Mouse (Mus musculus) layer of hippocampus, postnatal 10 days (tissue): ENCODE measurements at regions not wholly inside any gene's neighbourhood (a gene's known extent, or its start where the extent isn't known, plus 50 kb on each side); places are given as distances from the start of the nearest gene placed in this dataset.

ENCODE experiments used
- DNase-seq, 2 experiments: peaks; one replicate each; pipeline ENCODE4 v3.0.0; 2021; ENCODE audit warnings: low spot score in 2 of 2

DNA sequence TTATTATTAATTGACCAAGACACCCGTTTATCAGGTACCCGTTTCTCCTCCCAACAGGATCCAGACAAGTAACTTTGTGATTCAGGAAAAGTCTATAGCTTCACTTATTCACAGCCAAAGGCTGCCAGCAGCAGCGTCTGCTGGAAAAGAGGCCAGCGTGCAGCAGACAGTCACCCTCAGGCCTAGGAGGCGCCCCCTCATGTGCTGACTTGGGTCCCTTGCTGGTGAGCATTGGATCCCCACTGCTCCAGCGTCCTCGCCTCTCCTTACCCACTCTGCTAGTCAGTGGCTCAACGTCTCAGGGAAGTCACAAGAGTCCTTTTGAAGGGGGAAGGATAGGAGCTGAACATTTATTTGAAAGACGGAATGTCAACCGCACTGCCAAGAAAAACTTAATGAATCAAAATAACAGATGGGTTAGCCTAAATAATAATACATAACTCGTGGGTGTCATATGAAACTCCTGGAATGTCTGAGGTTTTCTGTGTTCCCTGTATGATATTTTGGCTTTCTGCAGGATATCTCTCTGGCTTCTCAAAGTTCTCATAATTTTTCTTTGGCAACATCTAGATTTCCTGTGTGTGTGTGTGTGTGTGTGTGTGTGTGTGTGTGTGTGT is 256.6 kb upstream of the Fn1 start:
- no peak for DNase-seq

DNA sequence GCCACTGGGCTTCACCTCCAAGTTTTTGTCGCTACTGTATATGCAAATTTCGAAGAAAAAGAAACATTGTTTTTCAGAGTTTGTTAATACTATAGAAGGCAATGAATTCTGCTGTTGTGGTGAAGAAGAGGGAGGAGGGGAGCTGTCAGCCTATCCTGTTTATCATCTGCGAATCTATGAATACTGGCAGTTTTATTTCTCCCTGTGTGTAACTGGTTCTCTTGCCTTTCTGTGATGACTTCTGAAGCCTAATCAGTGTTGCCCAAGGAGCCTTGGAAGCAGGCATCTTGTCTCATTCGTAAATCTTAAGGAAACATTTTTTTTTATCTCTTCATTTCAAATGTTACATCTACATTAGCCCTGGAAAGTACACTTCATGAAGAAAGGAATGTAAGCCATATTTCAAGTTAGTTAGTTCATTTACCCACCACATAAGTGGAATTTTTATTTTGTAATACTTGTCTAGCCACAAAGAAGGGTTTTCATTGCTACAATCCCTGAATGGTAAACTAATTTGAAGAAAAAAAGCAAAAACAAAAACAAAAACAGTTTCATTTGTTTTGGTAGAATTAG is 251.5 kb upstream of the Fn1 start:
- no peak for DNase-seq

DNA sequence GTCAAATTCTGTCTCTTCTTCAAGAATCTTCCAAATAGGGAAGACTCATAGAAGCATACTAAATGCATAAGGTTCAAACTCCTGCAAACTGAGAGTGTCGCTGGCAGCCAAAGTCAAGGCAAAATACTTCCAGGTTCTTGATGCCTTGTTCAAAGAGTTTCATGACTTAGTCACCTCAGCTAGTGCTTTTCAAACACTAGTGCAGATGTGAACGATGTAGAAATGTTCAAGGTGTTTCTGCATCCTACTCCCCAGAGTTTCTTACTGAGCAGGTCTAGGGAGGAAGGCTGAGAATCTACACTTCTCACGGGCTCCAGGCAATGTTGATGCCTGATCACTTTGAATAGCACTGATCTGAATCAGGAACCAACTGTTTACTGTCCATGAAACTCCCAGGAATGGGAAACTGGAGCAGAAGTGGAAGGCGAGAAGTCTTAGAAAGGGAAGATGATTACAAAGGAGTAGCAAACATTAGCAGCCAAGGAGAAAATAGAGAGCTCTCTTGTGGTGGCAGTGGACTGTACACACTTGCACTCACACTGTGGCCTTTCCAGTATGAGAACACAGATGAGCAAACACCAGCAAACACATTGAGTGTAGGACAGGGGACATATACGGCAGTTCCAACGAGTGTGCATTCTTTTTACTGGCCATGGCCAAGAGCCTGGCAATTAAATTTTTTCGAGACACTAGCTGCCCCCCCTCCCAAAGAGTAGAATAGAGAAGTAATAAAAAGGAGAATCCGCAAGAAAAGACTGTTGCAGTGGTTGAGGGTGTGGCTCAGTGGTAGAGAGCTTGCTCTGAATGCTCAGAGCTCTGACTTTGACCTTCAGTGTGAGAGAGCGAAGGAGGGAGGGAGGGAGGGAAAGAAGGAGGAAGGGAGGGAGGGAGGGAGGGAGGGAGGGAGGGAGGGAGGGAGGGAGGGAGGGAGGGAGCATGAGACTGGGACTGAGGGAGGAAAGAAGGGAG is 247.4 kb upstream of the Fn1 start:
- DNase-seq = no peak

DNA sequence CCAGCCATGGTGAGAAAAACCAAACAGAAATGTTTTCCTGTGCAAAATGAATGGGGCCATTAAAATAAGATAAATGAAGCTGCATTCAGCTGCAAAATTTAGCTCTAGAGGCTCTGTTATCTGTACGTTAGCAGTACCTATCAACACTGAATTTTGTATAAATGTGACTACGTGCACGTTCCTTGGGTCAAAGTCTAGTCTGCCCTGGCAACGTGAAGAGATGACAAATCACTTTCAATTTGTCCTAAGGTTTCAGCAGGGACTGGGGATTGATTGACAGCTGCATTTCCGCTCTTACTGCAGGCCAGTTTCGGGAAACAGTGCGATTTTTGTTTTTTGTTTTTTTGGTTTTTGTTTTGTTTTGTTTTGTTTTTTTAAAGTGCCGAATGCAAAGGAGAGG is 246.1 kb upstream of the Fn1 start:
- DNase-seq = no peak

DNA sequence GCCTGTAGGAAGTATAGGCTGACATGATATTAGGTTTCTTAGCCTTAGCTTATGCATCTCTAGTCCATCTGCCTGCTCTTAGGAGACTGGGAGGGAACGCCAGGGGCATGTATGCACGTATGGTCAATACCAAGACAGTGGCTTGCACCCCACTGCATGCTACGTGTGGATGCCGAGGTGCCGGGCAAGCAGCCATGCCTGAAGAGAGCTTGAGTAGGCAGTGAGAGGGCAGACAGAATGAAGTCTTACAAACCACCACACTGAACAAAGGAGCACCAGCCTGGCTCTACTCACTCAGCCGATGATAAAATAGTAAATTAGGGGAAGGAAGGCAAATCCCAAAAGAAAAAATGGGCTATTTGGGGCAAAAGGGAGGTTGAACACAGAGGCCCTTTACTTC is 245.2 kb upstream of the Fn1 start:
- DNase-seq = peak; percentile 20 to 34

DNA sequence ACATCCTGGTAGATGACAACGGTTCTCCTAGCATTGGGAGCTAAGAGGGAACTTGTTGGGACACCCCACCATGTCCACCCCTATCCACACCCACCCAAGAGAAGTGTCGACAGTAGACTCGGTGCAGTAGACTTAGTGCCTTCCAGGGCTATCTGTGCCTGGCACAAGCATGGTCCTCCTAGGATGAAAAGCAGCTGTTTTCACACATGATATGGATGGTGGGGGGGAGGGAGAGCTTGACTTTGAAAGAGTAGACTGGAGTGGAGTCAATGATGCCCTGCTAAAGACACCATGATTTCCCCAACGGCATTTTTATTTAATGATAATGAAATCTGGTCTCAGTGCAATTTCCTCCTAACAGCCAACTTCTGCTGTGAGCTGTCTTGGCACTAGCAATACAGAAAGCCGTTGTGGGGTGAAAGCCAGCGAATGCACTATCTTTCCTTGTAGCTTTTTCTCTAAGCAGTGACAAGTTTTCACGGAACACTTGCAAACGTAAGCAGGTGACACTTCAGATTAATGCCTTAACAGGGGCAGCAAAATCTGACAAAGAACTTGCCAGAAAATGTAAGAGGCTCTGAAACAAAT is 244.6 kb upstream of the Fn1 start:
- DNase-seq = peak; percentile 13 to 26

DNA sequence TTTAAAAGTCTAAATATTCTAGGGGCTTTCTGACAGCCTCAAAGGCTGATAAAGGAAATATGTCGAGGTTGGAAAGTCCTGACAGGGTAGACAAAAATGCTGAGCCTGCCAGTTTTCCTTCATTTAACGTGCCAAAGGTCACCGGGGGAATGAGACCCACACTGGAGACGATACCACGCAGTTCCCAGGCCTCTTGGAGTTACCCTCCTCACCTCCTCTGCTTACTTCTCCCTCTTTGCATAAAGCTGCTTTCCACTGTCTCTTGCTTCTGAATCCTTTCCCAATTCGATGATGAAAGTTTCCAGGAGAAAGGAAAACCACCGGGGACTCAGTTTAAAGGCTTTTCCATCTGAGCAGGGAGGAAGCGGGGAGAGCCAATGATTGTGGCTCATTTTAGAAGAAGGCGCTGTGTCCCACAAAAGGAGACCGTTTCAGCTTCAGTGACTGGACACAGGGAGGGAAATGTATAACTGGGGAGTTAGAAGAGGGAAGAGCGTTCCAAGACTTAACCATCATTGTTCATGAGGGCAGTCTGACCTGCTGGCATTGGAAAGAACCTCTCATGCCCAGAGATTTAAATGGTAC is 243.2 kb upstream of the Fn1 start:
- DNase-seq = no peak

DNA sequence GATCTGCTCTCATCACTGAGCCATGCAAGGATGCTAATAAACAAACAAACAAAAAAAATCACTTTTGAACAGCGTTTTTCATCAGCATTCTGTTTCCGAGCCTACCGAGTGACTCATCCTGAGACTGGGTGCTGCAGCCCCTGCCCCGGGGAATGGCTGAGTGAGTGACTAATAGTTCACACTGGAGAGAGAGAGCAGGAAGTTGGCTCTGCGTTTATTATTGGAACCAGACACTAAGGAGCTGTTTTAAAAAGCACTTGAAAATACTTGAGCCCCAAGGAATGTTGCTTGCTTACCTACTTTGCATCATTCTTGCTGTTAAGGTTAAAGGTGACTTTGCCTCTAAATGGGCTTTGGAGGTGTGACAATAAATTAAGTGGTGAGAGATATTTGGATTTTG is 240.6 kb upstream of the Fn1 start:
- DNase-seq = no peak

DNA sequence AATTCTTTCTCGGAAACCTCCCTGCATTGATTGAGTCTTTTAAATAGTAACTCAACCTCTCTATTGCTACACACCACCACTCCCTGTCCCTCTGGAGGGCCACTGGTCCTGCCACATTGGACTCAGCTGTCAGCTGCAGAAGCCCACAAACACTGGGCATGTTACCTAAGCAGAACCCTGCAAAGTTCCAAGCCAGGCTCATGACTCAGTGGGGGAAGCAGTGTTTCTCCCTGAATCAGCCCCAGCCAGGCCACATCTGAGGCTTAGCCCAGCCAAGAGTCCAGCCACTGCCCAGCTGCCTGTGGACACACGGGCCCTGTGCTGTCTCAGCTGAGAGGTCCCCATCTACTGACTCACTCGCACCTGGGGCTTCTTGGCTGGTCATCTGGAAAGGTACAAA is 234.8 kb upstream of the Fn1 start:
- DNase-seq = no peak

DNA sequence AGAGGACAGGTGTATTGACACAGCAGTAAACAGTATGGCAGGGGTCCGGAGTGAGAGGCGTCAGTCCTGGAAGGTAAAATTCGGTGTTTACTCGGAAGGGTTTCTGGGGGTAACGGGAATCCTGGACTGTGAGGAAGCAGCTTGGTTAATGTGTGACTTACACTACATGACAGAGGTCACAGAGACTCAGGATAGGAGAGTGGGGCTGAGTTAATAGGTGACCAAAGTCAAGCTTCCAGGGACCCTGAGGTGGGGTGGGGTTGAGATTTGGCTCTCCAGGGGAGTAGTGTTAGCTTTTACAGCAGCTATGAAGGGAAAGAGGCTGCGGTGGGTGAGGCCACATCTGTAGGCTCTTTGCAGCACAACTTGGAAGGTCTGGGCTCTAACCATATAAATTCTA is 233.9 kb upstream of the Fn1 start:
- no peak for DNase-seq

DNA sequence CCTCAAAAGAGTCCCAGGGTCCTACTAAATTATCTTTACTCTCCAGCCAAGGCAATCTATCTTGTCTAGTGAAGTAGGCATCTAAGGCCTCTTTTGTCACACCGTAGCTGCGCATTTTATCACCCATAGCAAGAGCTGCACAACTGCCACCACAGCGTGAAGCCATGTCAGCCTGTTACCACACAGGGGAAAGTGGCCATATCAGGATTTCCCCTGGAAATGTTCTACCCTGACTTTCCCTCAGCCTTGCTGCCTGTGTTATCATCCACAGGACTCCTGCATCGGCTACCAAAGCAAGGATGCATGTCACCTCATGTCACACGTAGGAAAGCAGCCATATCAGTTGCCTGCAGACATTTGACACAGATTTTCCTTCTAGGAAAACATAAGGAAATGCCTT is 233.2 kb upstream of the Fn1 start:
- no peak for DNase-seq

DNA sequence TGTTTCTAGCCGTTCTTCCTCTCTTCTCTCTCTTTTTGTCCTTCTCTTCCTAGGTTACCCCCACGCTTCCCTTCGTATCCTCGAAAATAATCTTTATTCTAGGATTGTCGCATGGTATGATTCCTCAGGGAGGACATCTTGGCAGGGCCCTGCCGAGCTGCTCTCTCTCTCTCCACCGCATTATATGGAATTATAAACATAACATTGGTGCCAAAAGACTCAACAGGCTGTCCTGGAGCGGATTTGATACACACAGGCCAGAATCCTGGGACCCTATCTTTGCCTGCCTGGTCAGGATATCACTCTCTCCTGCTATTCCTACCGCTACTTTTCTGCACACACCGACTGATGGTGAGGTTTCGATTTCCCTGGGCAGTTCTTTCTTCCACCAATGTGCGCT is 228.9 kb upstream of the Fn1 start:
- no peak for DNase-seq

DNA sequence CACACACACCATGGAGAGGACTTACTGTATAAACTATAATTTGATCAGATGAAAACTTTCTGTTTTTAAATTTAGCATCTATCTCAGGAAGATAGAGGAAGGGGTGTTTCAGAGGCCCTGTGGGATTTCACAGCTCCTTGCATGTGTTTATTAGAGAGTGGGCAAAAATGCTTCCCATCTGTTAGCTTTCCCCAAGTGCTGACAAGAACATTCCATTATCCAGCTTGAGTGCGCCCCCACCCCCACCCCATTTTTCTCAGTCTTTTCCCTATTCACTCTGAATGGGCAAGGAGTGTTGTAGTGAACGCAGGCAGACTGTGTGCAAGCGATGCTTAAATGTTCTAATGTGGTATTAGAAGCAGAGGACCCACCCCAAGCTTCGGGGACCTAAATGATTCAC is 228.2 kb upstream of the Fn1 start:
- DNase-seq = no peak

DNA sequence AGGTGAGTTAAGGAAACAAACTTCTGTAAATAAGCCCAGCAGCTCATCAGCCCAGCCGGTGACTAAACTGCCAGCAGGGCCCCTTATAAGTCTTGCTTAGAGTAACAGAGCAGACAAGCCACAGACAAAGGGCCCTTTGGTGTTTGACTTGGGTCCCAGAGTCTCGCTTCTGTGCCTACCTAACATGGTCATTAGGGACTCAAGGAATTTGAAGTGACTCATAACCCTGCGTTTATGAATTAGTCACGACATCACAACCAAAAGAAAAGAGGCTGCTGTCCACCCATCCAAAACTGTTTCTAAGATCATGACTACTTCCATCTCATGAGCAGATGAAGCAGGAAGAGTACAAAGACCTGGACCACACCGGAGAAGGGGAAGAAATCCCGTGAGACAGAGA is 227.5 kb upstream of the Fn1 start:
- no peak for DNase-seq

DNA sequence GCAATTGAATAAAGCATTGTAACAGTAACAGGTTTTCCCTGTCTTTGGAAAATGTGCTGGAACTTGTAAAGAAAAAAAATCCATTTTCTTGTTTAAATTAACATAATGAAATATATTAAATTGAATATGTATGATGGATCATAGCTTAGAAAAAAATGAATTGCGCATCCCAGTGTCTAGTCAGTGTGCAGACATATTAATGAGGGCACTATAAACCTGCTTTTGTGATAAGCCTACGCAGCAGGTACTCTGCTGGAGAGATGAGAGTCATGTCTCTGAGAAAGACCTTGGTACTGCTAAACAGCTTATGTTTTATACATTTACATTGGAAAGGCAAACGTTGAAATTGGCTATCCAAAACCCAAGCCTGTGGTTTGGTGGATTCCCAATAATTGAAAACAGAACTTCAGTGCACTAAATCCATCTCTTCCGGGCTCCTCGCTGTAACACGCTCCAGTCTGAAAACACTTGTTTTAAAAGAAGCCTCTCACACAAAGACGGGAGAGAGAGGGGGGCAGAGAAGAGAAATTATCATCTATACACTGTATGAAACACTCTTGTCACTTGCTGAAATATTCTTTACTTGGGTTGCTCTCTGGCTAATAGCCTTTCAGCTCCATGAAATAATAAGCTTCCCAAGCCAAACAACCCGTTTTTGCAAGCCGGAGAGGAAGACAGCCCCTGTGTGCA is 223.9 kb upstream of the Fn1 start:
- no peak for DNase-seq

DNA sequence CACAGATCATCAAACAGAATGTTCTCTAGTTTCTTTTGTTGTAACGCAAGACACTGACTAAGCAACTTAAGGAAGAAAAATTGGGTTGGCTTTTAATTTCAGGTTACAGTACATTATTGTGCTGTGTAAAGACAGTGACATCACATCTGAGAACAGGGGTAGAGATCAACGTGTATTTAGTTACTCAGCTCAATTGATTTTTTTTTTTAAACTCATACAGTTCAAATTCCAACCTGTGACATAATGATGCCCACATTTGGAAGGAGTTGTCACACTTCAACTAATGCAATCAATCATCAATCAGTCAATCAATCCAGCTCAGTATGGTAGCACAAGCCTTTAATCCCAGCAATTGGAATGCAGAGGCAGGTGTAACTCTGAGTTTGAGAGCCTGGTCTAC is 221.0 kb upstream of the Fn1 start:
- DNase-seq = no peak

DNA sequence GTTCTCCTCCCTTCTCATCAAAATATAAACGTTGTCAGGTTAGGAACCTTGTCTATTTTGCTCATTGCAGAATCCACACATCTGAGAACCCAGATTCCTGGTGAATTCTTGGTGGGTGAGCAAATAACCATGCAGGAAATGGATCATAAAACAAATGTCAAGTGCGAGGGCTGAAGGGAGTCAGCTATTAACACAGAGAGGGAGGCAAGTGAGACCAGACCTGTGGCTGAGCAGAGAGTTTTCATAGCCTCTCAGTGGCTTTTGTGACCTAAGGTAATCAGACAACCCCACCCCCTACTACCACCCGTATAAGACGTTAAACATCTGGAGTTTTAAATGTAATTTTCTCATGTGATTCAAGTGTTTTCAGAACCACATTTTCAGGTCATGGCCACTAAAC is 212.7 kb upstream of the Fn1 start:
- no peak for DNase-seq

DNA sequence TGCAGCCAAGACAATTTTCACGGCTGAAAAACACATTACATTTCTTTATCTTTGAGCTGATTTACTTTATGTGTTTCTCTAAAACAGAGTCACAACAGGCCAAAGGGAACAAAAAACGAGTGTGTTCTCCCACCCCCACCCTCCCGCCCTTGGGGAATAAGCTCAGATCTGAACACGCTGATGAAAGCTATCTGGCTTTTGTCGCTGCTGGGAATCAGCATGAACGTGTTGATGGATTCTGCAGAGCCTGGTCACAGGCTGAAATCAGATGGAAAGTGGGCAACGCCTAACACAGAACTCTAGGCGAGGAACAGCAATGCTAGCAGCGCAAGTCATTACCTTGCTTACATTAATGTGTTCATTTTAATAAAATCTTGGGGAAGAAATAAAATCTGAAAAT is 211.7 kb upstream of the Fn1 start:
- DNase-seq = no peak

DNA sequence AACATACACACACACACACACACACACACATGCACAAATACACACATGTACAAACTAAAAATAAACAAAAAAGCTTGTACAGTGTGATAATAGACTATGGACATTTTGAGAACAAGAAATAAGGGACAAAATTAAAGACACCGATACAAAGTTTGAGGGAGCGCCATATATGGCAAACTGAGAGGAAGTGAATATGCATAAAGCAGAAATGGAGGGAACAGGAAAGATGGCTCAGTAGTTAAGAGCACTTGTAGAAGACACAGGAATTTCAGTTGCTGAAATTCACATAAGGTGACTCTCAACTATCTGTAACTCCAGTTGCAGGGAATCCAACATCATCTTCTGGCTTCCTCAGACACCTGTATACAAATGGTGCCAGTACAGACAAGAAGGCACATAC is 200.2 kb upstream of the Fn1 start:
- DNase-seq = no peak

DNA sequence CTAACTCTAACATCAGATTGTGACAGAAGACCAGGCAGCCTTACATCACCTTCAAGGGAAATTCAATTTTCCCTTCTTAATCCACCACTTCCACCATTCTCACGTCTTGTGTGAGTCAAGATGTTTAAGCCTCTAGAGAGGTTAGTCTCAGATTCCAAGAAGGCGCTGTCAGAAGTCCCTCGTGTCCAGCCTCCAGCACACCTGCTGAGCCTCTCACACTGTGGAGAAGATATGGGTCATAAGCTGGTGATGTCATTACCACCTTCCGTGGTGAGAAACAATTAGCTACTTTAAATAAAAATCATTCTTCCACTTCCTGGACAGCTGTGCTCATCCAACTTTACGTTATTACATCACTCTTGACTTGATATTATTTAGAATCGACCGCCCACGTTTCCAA is 198.3 kb upstream of the Fn1 start:
- no peak for DNase-seq

DNA sequence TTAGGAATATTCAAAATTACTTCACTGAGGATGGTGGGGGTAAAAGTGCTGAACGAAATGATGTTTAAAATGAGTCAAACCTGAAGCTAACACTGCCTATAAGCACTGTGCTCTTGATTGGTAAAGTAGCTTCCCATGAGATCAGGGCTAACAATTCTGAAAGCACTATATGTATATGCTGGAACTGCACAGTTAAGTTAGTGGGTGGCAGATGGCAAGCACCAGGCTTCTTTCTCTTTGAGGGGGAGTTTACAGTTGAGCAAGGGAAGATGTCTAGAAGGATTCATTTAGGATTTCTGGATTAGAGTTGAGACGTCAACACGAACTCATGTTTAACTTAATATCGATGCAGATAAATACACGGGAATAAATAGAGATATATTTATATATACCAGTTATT is 195.7 kb upstream of the Fn1 start:
- no peak for DNase-seq
